Mouse (Mus musculus) duodenum, adult 2 months (tissue): ENCODE results near the gene Gm3625. TPM values are rescaled to one million over a fixed set of nuclear protein-coding genes. Genes with fewer than 3 reads are reported as not detected.

Experiments used
- polyA plus RNA-seq: library from polyadenylated mRNA; depleted of rRNA; stranded (reverse); fragments of >200 nt; gene quantifications from 2 replicates; pipeline ENCODE4 v1.2.3, GENCODE M21; 2012; ENCODE audit warnings: low replicate concordance; rRNA removed

The Gm3625 gene
- polyA plus RNA-seq = not detected in 2 replicates

DNA sequence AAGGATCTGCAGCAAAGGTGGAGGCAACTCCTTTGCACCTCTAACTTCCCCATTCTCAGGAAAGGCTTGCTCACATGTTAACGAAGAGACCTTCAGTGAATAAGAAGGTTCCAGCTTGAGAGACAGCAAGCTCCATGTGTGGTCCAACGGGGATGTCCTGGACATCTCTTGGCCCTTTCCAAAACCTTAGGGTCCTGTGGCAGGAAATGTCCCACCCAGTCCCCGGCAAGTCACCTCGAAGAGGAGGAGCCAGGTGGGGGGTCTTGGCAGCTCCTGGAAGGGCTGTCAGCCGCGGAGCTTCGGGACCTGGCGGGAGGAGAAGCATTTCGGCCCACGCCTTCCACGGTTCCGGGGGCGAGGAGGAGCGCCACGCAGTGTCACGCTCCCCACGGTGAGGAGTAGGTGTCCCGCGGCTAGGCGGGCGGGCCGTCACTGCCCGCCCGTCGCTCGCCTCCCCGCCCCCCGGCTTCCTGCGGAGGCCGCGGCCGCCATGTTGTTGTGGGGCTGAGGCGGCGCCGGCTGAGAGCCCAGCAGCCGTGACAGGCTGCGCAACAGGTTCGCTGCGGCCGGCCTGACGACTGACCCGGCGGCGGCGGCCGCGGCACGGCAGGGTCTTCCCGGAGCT is at the start of gene Gm3625, which contains the start of gene Itsn2:
TSS of gene Gm3625 (minus strand) at position 387 of the 625 bp plus-strand sequence.
TSS of gene Itsn2 (plus strand) at position 98 of the 625 bp plus-strand sequence.

Other genes starting within 250 kb of the Gm3625 start
- gene Ncoa1, start 115.7 kb downstream of the Gm3625 start, polyA plus RNA-seq = 7.7 and 11.9 TPM in 2 replicates
- gene Itsn2, start 289 bp downstream of the Gm3625 start, polyA plus RNA-seq = 4.9 and 7.8 TPM in 2 replicates
- gene Fam228a, start 145.5 kb upstream of the Gm3625 start, polyA plus RNA-seq = 0.06 TPM in 1 of 2 replicates, not detected in the other
- not detected in 2 replicates for gene Pfn4, start 176.1 kb upstream of the Gm3625 start, polyA plus RNA-seq
- gene Fam228b, start 176.3 kb upstream of the Gm3625 start, polyA plus RNA-seq = not detected in 2 replicates
- gene Sf3b6, start 224.6 kb upstream of the Gm3625 start, polyA plus RNA-seq = 12.8 and 24.0 TPM in 2 replicates
- gene Fkbp1b, start 248.7 kb upstream of the Gm3625 start, polyA plus RNA-seq = 1.8 and 2.0 TPM in 2 replicates